Mouse (Mus musculus): Measurements from ENCODE around the gene Ganab.
"Not testable (repeated sequence)": the region's sequence is repeated elsewhere in the genome, so short reads cannot be mapped to it uniquely, and the experiment has no call there.

The Ganab gene

GRCm38 (mm10) chr19:8888511-8889385, 9.1 kb upstream of the Ganab start, which contains the start of the genes 1810009A15Rik and Gm49416:
1810009A15Rik (plus strand) TSS chr19:8888853.
Gm49416 (plus strand) TSS chr19:8888926.
- peak; percentile 93 for DNase-seq (ENCODE audit: inconsistent ontology term)

GRCm38 (mm10) chr19:8892829-8893766, 4.8 kb upstream of the Ganab start, which contains the start of gene Ints5:
Ints5 (plus strand) TSS chr19:8893005.
- DNase-seq (ENCODE audit: inconsistent ontology term), result peak; percentile 74

- no peak for DNase-seq (ENCODE audit: inconsistent ontology term)
Measured at GRCm38 (mm10) chr19:8895397-8895960, 2.4 kb upstream of the Ganab start.

GRCm38 (mm10) chr19:8896231-8896630, 1.6 kb upstream of the Ganab start:
- not testable (repeated sequence) for DNase-seq (ENCODE audit: inconsistent ontology term)

GRCm38 (mm10) chr19:8897211-8897864, 533 bp upstream of the Ganab start:
- peak; percentile 64 for DNase-seq (ENCODE audit: inconsistent ontology term)

DNA sequence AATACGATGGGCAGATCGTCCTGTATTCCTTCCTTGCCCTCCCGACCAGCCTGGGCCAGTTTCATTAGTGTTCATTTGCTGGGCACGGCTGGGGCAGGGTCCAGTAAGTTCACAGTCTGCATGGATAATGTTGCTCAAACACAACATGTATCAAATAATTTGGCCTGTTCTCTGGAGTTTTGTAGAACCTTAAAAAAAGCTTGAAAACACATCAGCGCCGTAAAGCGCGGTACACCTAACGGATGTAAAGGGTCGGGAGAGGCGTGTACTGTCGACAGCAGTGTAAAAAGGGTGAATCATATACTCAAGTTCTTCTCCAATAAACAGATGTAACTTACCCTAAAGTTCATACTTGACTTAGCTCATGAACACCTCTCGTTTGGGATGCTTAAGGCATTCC, 705 bp downstream of the Ganab start:
- no peak for DNase-seq (ENCODE audit: inconsistent ontology term)

GRCm38 (mm10) chr19:8899079-8899478, 1.2 kb downstream of the Ganab start:
- DNase-seq (ENCODE audit: inconsistent ontology term), result no peak

- DNase-seq (ENCODE audit: inconsistent ontology term), result no peak
Measured at GRCm38 (mm10) chr19:8903412-8903811, 5.5 kb downstream of the Ganab start.

DNA sequence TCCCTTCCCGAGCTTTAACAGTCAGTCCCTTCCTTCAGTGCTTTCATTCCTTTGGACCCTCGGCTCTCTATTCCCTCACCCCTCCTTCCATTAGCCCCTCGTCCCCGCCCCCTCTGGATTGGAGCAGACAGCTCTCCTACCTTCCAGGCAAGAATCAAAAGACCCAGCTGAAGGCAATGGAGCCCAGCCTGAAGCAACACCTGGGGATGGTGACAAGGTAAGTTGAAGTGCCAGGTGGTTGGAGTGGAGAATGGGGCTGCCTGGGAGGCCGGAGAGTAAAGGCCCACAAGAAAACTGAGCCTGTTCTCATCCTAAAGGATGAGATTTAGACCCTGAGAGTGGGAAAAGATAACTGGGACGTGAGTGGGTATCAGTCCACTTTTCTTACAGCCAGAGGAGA, 10.7 kb downstream of the Ganab start:
- DNase-seq (ENCODE audit: inconsistent ontology term), result no peak

DNA sequence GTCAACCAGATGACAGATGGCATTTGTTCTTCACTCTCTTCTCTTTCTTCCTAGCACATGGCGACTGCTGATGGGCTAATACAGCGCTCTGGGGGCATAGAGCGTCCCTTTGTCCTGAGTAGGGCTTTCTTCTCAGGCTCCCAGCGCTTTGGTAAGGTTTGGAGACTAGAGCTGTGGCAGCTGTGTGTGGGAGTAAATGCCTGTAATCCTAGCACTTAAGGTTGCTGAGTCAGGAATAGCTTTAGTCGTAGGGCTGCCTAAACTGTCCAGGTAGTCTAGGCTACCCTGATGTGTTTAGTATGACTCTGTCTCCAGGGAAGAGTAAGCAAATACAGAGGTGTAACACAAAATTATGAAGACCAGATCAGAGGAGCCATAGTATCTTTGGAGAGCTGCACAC, 13.9 kb downstream of the Ganab start:
- DNase-seq (ENCODE audit: inconsistent ontology term), result no peak

GRCm38 (mm10) chr19:8914212-8914611, 16.3 kb downstream of the Ganab start:
- no peak for DNase-seq (ENCODE audit: inconsistent ontology term)

- DNase-seq (ENCODE audit: inconsistent ontology term), result no peak
Measured at GRCm38 (mm10) chr19:8919000-8919399, 21.1 kb downstream of the Ganab start.

DNA sequence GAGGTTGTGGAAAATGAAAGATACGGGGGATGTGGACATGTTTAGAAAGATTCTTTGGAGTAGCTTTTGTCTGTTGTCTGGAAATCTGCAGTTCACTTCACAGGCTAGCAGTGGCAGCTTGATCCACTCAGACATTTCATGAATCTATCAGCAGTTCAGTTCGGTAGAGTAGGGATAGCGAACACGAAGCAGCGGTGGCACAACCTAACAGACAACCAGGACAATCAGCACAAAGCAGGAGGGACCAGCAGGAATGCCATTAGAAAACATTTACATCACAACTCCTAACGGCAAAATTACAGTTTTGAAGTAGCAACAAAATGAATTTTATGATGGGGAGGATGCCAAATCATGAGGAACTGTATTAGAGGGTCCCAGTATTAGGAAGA, 21.8 kb downstream of the Ganab start:
- DNase-seq (ENCODE audit: inconsistent ontology term), result no peak

DNA sequence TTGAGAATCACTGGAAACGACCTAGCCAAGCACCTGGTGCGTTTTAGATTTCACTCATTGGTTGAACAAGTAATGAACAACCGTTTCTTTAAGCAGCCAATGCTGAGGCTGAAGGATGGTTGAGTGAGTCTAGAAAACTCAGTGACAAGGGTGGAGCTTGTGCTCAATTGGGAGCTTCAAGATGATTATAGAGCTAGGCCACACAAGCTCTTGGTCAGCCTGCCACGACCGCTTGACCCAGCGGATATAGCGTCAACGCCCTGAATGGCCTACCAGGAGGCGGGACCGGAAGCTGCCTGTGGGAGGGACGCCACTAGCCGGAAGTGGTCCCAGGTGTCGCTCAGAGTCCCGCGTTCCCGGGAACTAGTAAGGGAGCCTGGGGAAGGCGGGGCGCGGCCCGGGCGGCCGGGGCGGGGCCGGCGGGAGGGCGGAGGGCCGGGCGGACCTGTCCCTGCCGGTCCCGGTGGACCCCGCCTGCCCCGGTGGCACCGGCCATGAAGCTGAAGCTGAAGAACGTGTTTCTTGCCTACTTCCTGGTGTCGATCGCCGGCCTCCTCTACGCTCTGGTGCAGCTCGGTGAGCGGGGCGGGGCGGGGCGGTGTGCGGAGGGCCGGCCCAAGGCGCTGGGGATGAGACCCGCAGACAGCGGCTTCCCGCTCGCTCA, 22.3 kb downstream of the Ganab start, which contains the start of gene B3gat3:
B3gat3 (plus strand) TSS at position 302 of the 664 bp plus-strand sequence.
- DNase-seq (ENCODE audit: inconsistent ontology term), result peak; percentile 96

DNA sequence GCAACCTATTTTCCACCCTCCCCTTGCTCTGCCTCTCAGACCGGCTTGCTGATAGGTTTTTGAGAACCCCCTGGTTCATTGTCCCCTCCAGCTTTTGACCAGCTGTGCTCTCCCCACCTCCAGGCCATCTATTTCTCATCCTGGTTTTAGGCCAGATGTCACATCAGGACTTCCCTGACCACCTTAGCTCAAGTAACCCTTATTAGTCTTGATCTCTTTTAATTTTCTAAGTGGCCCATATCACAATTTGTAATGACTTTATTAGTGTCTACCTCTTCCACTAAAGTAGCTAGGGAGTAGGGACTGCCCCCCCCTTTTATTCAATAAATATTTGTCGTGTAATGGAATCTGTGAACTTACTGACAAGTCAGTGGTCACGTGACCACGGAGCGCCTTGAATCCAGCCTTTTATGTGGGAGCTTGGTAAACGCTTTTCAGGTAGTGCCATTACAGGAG, 23.0 kb downstream of the Ganab start:
- DNase-seq (ENCODE audit: inconsistent ontology term), result peak; percentile 55

GRCm38 (mm10) chr19:8921741-8922140, 23.9 kb downstream of the Ganab start:
- no peak for DNase-seq (ENCODE audit: inconsistent ontology term)

- no peak for DNase-seq (ENCODE audit: inconsistent ontology term)
Measured at GRCm38 (mm10) chr19:8926766-8927165, 28.9 kb downstream of the Ganab start.

GRCm38 (mm10) chr19:8927891-8928525, 30.1 kb downstream of the Ganab start:
- DNase-seq (ENCODE audit: inconsistent ontology term), result no peak

- no peak for DNase-seq (ENCODE audit: inconsistent ontology term)
Measured at GRCm38 (mm10) chr19:8928689-8929223, 30.9 kb downstream of the Ganab start.

All from Muller cell, postnatal 12 days (primary cell).